Mouse (Mus musculus) cerebellum, adult 2 months (tissue): ENCODE data around the gene Gm1043.

Source experiments
- CTCF ChIP-seq: fragments of 200-500 bp; IDR thresholded peaks from 2 replicates; pipeline ENCODE4 v1.5.1; 2011; ENCODE audit warnings: low read depth, mild to moderate bottlenecking, control low read depth, low read length, moderate library complexity, borderline replicate concordance; ENCODE audit not compliant: insufficient read depth
- POLR2A ChIP-seq: fragments of 200-500 bp; IDR thresholded peaks from 2 replicates; pipeline ENCODE4 v1.6.1; 2011; ENCODE audit warnings: low read length, control low read depth, borderline replicate concordance; ENCODE audit not compliant: insufficient read depth

- TF ChIP-seq CTCF (no peak), POLR2A (no peak)
These were observed 157.4 kb downstream of the Gm1043 start for GRCm38 (mm10) chr5:37242360-37243168.
